Mouse (Mus musculus) left cerebral cortex, postnatal 36 days (tissue): ENCODE data around the gene Ttc21b. TPM values are rescaled to one million over a fixed set of nuclear protein-coding genes. Genes with fewer than 3 reads are reported as not detected.
"Not testable (repeated sequence)": the region's sequence is repeated elsewhere in the genome, so short reads cannot be mapped to it uniquely, and the experiment has no call there.

Source experiments
- DNase-seq, 2 experiments: peaks; one replicate each; pipeline ENCODE4 v3.0.0; 2021 to 2022; ENCODE audit warnings: low spot score in 2 of 2, mixed read lengths in 1 of 2
- intact Hi-C: fragments of 180-260 bp; cut with DNase I; formaldehyde crosslinking; loops from one replicate; pipeline ENCODE4 v1.15.1; 2025
- total RNA-seq, 2 experiments: library from RNA; stranded (reverse); gene quantifications; 2 replicates each; pipeline ENCODE4 v1.2.3; 2021

Ttc21b gene
- 10 to 100 TPM in 1 of 2 experiments, 1 to 10 TPM in 1; 7.9 to 12.6 TPM for total RNA-seq

- intact Hi-C loops, result loop anchor here (1.0 to 10.0 kb wide), 3 partner anchors 153 to 538 kb away; no protein-coding TSS in a partner anchor
- DNase-seq, result peak; percentile 96 to 98
Measured at GRCm38 (mm10) chr2:66256220-66257131, at the start of gene Ttc21b. TSS of gene Ttc21b (minus strand) at chr2:66256617.

GRCm38 (mm10) chr2:66272551-66272950 is 16.1 kb upstream of the Ttc21b start:
- intact Hi-C loops, result no loop called here
- DNase-seq, result no peak

- intact Hi-C loops, result no loop called here
- DNase-seq, result no peak
Measured at GRCm38 (mm10) chr2:66244013-66244412, 12.4 kb downstream of the Ttc21b start.

GRCm38 (mm10) chr2:66240334-66240733 is 16.1 kb downstream of the Ttc21b start:
- DNase-seq, result no peak
- intact Hi-C loops, result no loop called here

GRCm38 (mm10) chr2:66238886-66239285 is 17.5 kb downstream of the Ttc21b start:
- no peak for DNase-seq
- intact Hi-C loops, result no loop called here

GRCm38 (mm10) chr2:66220954-66221353 is 35.5 kb downstream of the Ttc21b start:
- DNase-seq, result no peak
- intact Hi-C loops, result no loop called here

- DNase-seq, result no peak
Measured at GRCm38 (mm10) chr2:66209875-66210274, 46.5 kb downstream of the Ttc21b start.

GRCm38 (mm10) chr2:66209353-66209752 is 47.1 kb downstream of the Ttc21b start:
- DNase-seq, result no peak

More at GRCm38 (mm10) chr2:66209875-66210274, 46.5 kb downstream of the Ttc21b start:
- intact Hi-C loops, result no loop called here

GRCm38 (mm10) chr2:66206796-66207195 is 49.6 kb downstream of the Ttc21b start:
- DNase-seq, result no peak
- intact Hi-C loops, result no loop called here

More at GRCm38 (mm10) chr2:66209353-66209752, 47.1 kb downstream of the Ttc21b start:
- intact Hi-C loops, result no loop called here

GRCm38 (mm10) chr2:66204218-66204617 is 52.2 kb downstream of the Ttc21b start:
- intact Hi-C loops, result no loop called here
- no peak for DNase-seq

GRCm38 (mm10) chr2:66200195-66200594 is 56.2 kb downstream of the Ttc21b start:
- intact Hi-C loops, result no loop called here
- no peak for DNase-seq

- DNase-seq, result no peak
Measured at GRCm38 (mm10) chr2:66191691-66192100, 64.7 kb downstream of the Ttc21b start.

GRCm38 (mm10) chr2:66190157-66190556 is 66.3 kb downstream of the Ttc21b start:
- intact Hi-C loops, result no loop called here
- DNase-seq, result no peak

More at GRCm38 (mm10) chr2:66191691-66192100, 64.7 kb downstream of the Ttc21b start:
- intact Hi-C loops, result no loop called here

GRCm38 (mm10) chr2:66189197-66189596 is 67.2 kb downstream of the Ttc21b start:
- intact Hi-C loops, result not testable (repeated sequence)

GRCm38 (mm10) chr2:66187520-66187919 is 68.9 kb downstream of the Ttc21b start:
- no peak for DNase-seq
- intact Hi-C loops, result no loop called here

More at GRCm38 (mm10) chr2:66189197-66189596, 67.2 kb downstream of the Ttc21b start:
- DNase-seq, result not testable (repeated sequence)

- DNase-seq, result no peak
- intact Hi-C loops, result loop anchor here (2.0 to 5.0 kb wide), 2 partner anchors 142 to 392 kb away; no protein-coding TSS in a partner anchor
Measured at GRCm38 (mm10) chr2:66184431-66185164, 71.8 kb downstream of the Ttc21b start.

GRCm38 (mm10) chr2:66180293-66180692 is 76.1 kb downstream of the Ttc21b start:
- intact Hi-C loops, result loop anchor here (5.0 kb wide), 1 partner anchor 138 kb away; no protein-coding TSS in a partner anchor
- DNase-seq, result peak; percentile 38 to 47

GRCm38 (mm10) chr2:66179782-66180181 is 76.6 kb downstream of the Ttc21b start:
- intact Hi-C loops, result loop anchor here (5.0 kb wide), 1 partner anchor 137 kb away; no protein-coding TSS in a partner anchor
- DNase-seq, result no peak

GRCm38 (mm10) chr2:66178848-66179215 is 77.6 kb downstream of the Ttc21b start:
- DNase-seq, result no peak
- intact Hi-C loops, result no loop called here
